Mouse (Mus musculus): ENCODE measurements at regions not wholly inside any gene's neighbourhood (a gene's known extent, or its start where the extent isn't known, plus 50 kb on each side); places are given as distances from the start of the nearest gene placed in this dataset.
A peak's percentile ranks its signal among the peaks of the same experiment; 100 is the strongest.
"Not testable (repeated sequence)": the region's sequence is repeated elsewhere in the genome, so short reads cannot be mapped to it uniquely, and the experiment has no call there.

- intact Hi-C loops (cut with DNase I), result no loop called here
These were observed 178.5 kb downstream of the Tmem114 start for GRCm38 (mm10) chr16:8246445-8246844.

GRCm38 (mm10) chr16:8245612-8246011 lies 179.3 kb downstream of the Tmem114 start:
- DNase-seq, result no peak
- intact Hi-C loops (cut with DNase I), result no loop called here

More at GRCm38 (mm10) chr16:8246445-8246844, 178.5 kb downstream of the Tmem114 start:
- DNase-seq, result no peak

GRCm38 (mm10) chr16:8234351-8234750 lies 190.6 kb downstream of the Tmem114 start:
- no peak for DNase-seq
- intact Hi-C loops (cut with DNase I), result no loop called here

- intact Hi-C loops (cut with DNase I), result no loop called here
- DNase-seq, result peak; percentile 52 to 62
These were observed 192.9 kb downstream of the Tmem114 start for GRCm38 (mm10) chr16:8232079-8232478.

- no peak for DNase-seq
- intact Hi-C loops (cut with DNase I), result no loop called here
These were observed 201.2 kb downstream of the Tmem114 start for GRCm38 (mm10) chr16:8223625-8224300.

GRCm38 (mm10) chr16:8208251-8209181 lies 216.4 kb downstream of the Tmem114 start:
- intact Hi-C loops (cut with DNase I), result no loop called here
- peak; percentile 66 for DNase-seq

- DNase-seq, result no peak
- intact Hi-C loops (cut with DNase I), result no loop called here
These were observed 219.9 kb downstream of the Tmem114 start for GRCm38 (mm10) chr16:8205014-8205413.

- DNase-seq, result no peak
- intact Hi-C loops (cut with DNase I), result no loop called here
These were observed 223.6 kb downstream of the Tmem114 start for GRCm38 (mm10) chr16:8201306-8201705.

GRCm38 (mm10) chr16:8198771-8199562 lies 226.0 kb downstream of the Tmem114 start:
- intact Hi-C loops (cut with DNase I), result no loop called here
- no peak for DNase-seq

GRCm38 (mm10) chr16:8189472-8190240 lies 235.3 kb downstream of the Tmem114 start:
- DNase-seq, result no peak
- intact Hi-C loops (cut with DNase I), result no loop called here

- intact Hi-C loops (cut with DNase I), result no loop called here
- no peak for DNase-seq
These were observed 235.9 kb downstream of the Tmem114 start for GRCm38 (mm10) chr16:8189071-8189470.

- intact Hi-C loops (cut with DNase I), result no loop called here
- DNase-seq, result no peak
These were observed 236.4 kb downstream of the Tmem114 start for GRCm38 (mm10) chr16:8188505-8188904.

- intact Hi-C loops (cut with DNase I), result no loop called here
These were observed 240.2 kb downstream of the Tmem114 start for GRCm38 (mm10) chr16:8184781-8185180.

GRCm38 (mm10) chr16:8178946-8179345 lies 246.0 kb downstream of the Tmem114 start:
- no peak for DNase-seq
- intact Hi-C loops (cut with DNase I), result no loop called here

More at GRCm38 (mm10) chr16:8184781-8185180, 240.2 kb downstream of the Tmem114 start:
- no peak for DNase-seq

GRCm38 (mm10) chr16:8177226-8177625 lies 247.7 kb downstream of the Tmem114 start:
- DNase-seq; intact Hi-C loops (cut with DNase I): not testable (repeated sequence)

GRCm38 (mm10) chr16:8176126-8176525 lies 248.8 kb downstream of the Tmem114 start:
- no peak for DNase-seq
- intact Hi-C loops (cut with DNase I), result no loop called here
